Mouse (Mus musculus) hindbrain, postnatal 0 days (tissue): ENCODE results near the gene Ctbs. TPM values are rescaled to one million over a fixed set of nuclear protein-coding genes. Genes with fewer than 3 reads are reported as not detected.
"Not testable (repeated sequence)": the region's sequence is repeated elsewhere in the genome, so short reads cannot be mapped to it uniquely, and the experiment has no call there.

Source experiments
- ATAC-seq: fragments of 200-750 bp; cut with Nextera tagmentation; 2 replicates; pipeline ENCODE4 v1.8.0; 2017; ENCODE audit warnings: mild to moderate bottlenecking, moderate TSS enrichment, moderate library complexity
- DNase-seq: peaks from one replicate; pipeline ENCODE4 v3.0.0-alpha.2; 2015; ENCODE audit warnings: low spot score
- H3K27ac ChIP-seq: fragments of 300-500 bp; sonication (generic); 2 replicates; pipeline ENCODE4 v1.5.1; 2014; ENCODE audit warnings: mild to moderate bottlenecking
- H3K27me3 ChIP-seq: fragments of 300-500 bp; sonication (generic); 2 replicates; pipeline ENCODE4 v1.6.1; 2014; ENCODE audit warnings: low read length, mixed read lengths; ENCODE audit not compliant: insufficient read depth
- H3K36me3 ChIP-seq: fragments of 300-500 bp; sonication (generic); 2 replicates; pipeline ENCODE4 v1.6.1; 2014; ENCODE audit warnings: low read length, mixed read lengths; ENCODE audit not compliant: insufficient read depth
- H3K4me1 ChIP-seq: fragments of 300-500 bp; sonication (generic); 2 replicates; pipeline ENCODE4 v1.6.1; 2014; ENCODE audit warnings: antibody characterized with exemption, low read length, mixed read lengths; ENCODE audit not compliant: insufficient read depth
- H3K4me2 ChIP-seq: fragments of 300-500 bp; sonication (generic); 2 replicates; pipeline ENCODE4 v1.6.1; 2014; ENCODE audit warnings: low read depth, mild to moderate bottlenecking, low read length, moderate library complexity, mixed read lengths
- H3K4me3 ChIP-seq: fragments of 300-500 bp; sonication (generic); 2 replicates; pipeline ENCODE4 v1.5.1; 2014; ENCODE audit warnings: low read length
- H3K9ac ChIP-seq: fragments of 300-500 bp; sonication (generic); replicated peaks from 2 replicates; pipeline ENCODE4 v1.6.1; 2014; ENCODE audit warnings: mild to moderate bottlenecking, low read length, moderate library complexity, mixed read lengths
- H3K9me3 ChIP-seq: fragments of 300-500 bp; sonication (generic); 2 replicates; pipeline ENCODE4 v1.6.1; 2016; ENCODE audit warnings: low read length, mixed read lengths
- CTCF ChIP-seq: IDR thresholded peaks from 2 replicates; pipeline ENCODE4 v1.5.1; 2016; ENCODE audit warnings: antibody characterized with exemption, control low read depth, low read depth
- WGBS: fragments of 180-500 bp; shearing (Covaris S2); extraction: QIAGEN DNeasy Blood & Tissue Kit; methylation state at CpG from one replicate; pipeline ENCODE4 v1.1.7; 2014; 5-methylcytosine and 5-hydroxymethylcytosine counted together
- polyA plus RNA-seq: library from polyadenylated mRNA; unstranded; fragments of >200 nt; fragmentation: Nextera tagmentation; extraction: Ambion mirVana; gene quantifications from 2 replicates; pipeline ENCODE4 v1.2.1, GENCODE M21; 2015
- total RNA-seq: library from RNA; depleted of rRNA; stranded (reverse); fragments of >200 nt; gene quantifications from 2 replicates; pipeline ENCODE4 v1.2.3, GENCODE M21; 2014

The Ctbs gene
- total and polyA plus RNA-seq, 2 experiments from 2014 or later: 5.7 to 11.4 TPM

- peaks cover 23% of the 10 kb centered on the region for H3K36me3 ChIP-seq
- H3K4me3 ChIP-seq: no peak overlapping the region
- H3K4me1 ChIP-seq: no peaks in the 10 kb centered on the region
- no peak overlapping the region for H3K27ac ChIP-seq
- no peaks in the 10 kb centered on the region for H3K9me3 ChIP-seq
- 64% methylated on average over 8 of the region's 8 CpGs for WGBS
- H3K4me2 ChIP-seq: no peak overlapping the region
- H3K9ac ChIP-seq: no peak overlapping the region
- DNase-seq: peak; percentile 43
- TF ChIP-seq CTCF: no peak
- no peaks in the 10 kb centered on the region for H3K27me3 ChIP-seq
- ATAC-seq: peak; percentile 36; the same call in 1 of the 2 replicates
Observed at GRCm38 (mm10) chr3:146426489-146426888, 23.1 kb upstream of the Ctbs start.

- H3K27ac ChIP-seq, ATAC-seq, H3K4me3 ChIP-seq, H3K27me3 ChIP-seq, H3K9ac ChIP-seq, H3K9me3 ChIP-seq, DNase-seq, H3K4me1 ChIP-seq, H3K4me2 ChIP-seq: not testable (repeated sequence)
- H3K36me3 ChIP-seq: peaks cover 47% of the 10 kb centered on the region
- 96% methylated on average over 11 of the region's 11 CpGs for WGBS
Observed at GRCm38 (mm10) chr3:146433063-146433462, 16.5 kb upstream of the Ctbs start.

- Histone ChIP-seq H3K9ac (no peak overlapping the region), H3K27me3 (no peaks in the 10 kb centered on the region), H3K4me2 (no peak overlapping the region), H3K27ac (no peak overlapping the region), H3K36me3 (peaks cover 47% of the 10 kb centered on the region), H3K9me3 (no peaks in the 10 kb centered on the region), H3K4me3 (no peak overlapping the region), H3K4me1 (no peaks in the 10 kb centered on the region)
- TF ChIP-seq CTCF: no peak
- 74% methylated on average over 14 of the region's 14 CpGs for WGBS
- no peak for DNase-seq
- ATAC-seq: peak; percentile 25; the same call in 1 of the 2 replicates
Observed at GRCm38 (mm10) chr3:146433681-146434350, 15.8 kb upstream of the Ctbs start.

- Histone ChIP-seq H3K4me3 (no peak overlapping the region), H3K9ac (no peak overlapping the region), H3K27me3 (no peaks in the 10 kb centered on the region), H3K36me3 (peaks cover 48% of the 10 kb centered on the region), H3K27ac (no peak overlapping the region), H3K9me3 (no peaks in the 10 kb centered on the region), H3K4me2 (no peak overlapping the region), H3K4me1 (no peaks in the 10 kb centered on the region)
- ATAC-seq (no peak), DNase-seq (no peak)
- 88% methylated on average over 8 of the region's 8 CpGs for WGBS
- no peak for TF ChIP-seq CTCF
Observed at GRCm38 (mm10) chr3:146434686-146435085, 14.9 kb upstream of the Ctbs start.

- no peak for TF ChIP-seq CTCF
- Histone ChIP-seq H3K36me3 (peaks cover 50% of the 10 kb centered on the region), H3K4me1 (no peaks in the 10 kb centered on the region), H3K4me2 (no peak overlapping the region), H3K9ac (no peak overlapping the region), H3K4me3 (no peak overlapping the region), H3K27me3 (no peaks in the 10 kb centered on the region), H3K27ac (no peak overlapping the region), H3K9me3 (no peaks in the 10 kb centered on the region)
- ATAC-seq: peak; percentile 44
- no peak for DNase-seq
- WGBS: 87% methylated on average over 11 of the region's 11 CpGs
Observed at GRCm38 (mm10) chr3:146435533-146435932, 14.1 kb upstream of the Ctbs start.

- no peak overlapping the region for H3K9ac ChIP-seq
- 97% methylated on average over 8 of the region's 8 CpGs for WGBS
- ATAC-seq: no peak
Observed at GRCm38 (mm10) chr3:146436114-146436513, 13.5 kb upstream of the Ctbs start.

GRCm38 (mm10) chr3:146440011-146440410, 9.6 kb upstream of the Ctbs start:
- H3K9me3 ChIP-seq: no peaks in the 10 kb centered on the region
- TF ChIP-seq CTCF: no peak
- no peaks in the 10 kb centered on the region for H3K27me3 ChIP-seq
- no peak overlapping the region for H3K27ac ChIP-seq
- WGBS: 90% methylated on average over 12 of the region's 12 CpGs
- DNase-seq (no peak), ATAC-seq (no peak)
- peaks cover 33% of the 10 kb centered on the region for H3K36me3 ChIP-seq
- H3K4me2 ChIP-seq: no peak overlapping the region
- no peak overlapping the region for H3K4me3 ChIP-seq
- H3K9ac ChIP-seq: no peak overlapping the region
- H3K4me1 ChIP-seq: no peaks in the 10 kb centered on the region

More at GRCm38 (mm10) chr3:146436114-146436513, 13.5 kb upstream of the Ctbs start:
- Histone ChIP-seq H3K9me3 (no peaks in the 10 kb centered on the region), H3K36me3 (peaks cover 49% of the 10 kb centered on the region), H3K27me3 (no peaks in the 10 kb centered on the region), H3K4me2 (no peak overlapping the region), H3K27ac (no peak overlapping the region), H3K4me1 (no peaks in the 10 kb centered on the region), H3K4me3 (no peak overlapping the region)
- DNase-seq: no peak
- no peak for TF ChIP-seq CTCF
